Mouse (Mus musculus) neutrophil, adult 83 days (primary cell): ENCODE data around the gene Slc7a1. TPM values are rescaled to one million over a fixed set of nuclear protein-coding genes. Genes with fewer than 3 reads are reported as not detected.

Experiments
- total RNA-seq, 2 experiments: library from RNA; stranded (reverse); gene quantifications; one replicate each; pipeline ENCODE4 v1.2.4; 2023

The Slc7a1 gene
- total RNA-seq: 10 to 100 TPM; 28.9 to 32.7 TPM

DNA sequence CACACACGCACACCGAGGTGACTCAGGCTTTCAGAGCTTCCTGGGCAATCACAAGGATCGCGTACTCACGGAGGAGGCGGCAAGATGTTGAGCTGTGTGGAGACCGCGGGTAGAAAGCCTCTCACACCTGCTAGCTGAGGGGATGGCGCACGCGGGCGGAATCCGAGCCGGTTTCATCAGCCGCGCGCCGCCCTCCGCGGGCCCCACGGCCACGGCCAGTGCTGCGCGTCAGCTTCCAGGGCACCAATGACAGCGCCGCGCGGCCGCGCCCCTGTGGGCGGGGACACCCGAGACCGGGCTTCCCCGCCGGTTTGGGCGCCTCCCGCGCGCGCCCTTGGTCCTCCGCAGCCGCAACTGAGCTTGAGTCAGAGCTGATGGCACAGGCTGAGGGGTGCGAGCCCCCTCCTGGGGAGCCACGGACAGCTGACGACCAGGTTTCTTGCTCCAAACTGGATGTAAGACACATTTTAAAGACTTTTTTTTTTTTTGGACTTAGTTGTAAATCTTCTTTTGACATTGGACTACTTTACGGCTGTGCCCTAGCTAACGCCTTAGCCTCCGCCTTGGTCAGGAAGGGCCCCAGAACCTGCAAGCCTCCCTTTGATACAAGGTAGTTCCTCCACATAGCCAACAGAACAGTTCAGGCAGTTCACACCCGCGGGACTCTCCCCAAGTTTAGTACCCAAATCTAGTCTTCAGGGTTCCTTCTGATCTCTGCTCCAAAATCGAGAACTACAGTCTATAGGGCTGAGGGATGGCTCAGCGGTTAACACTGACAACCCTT lies at the start of gene Slc7a1:
Gene Slc7a1 (minus strand): TSS at position 245 of the 784 bp plus-strand sequence.

Other genes starting within 250 kb of the Slc7a1 start
- gene Ubl3, start 152.9 kb upstream of the Slc7a1 start, total RNA-seq: 100 to 1,000 TPM; 170 to 185 TPM